Mouse (Mus musculus) G1E (cell line): ENCODE data around the gene Dnah10. TPM values are rescaled to one million over a fixed set of nuclear protein-coding genes. Genes with fewer than 3 reads are reported as not detected.

Experiments
- ATAC-seq: 2 replicates; pipeline ENCODE4 v1.8.0; 2016; ENCODE audit warnings: mild to moderate bottlenecking; ENCODE audit not compliant: insufficient number of reproducible peaks, poor library complexity, low FRiP score, severe bottlenecking; ENCODE audit errors: extremely low read depth
- DNase-seq: peaks from one replicate; pipeline ENCODE4 v3.0.0; 2012; ENCODE audit warnings: low spot score
- H3K27me3 ChIP-seq: 2 replicates; pipeline ENCODE4 v1.6.1; 2012; ENCODE audit warnings: mild to moderate bottlenecking, low read length, inconsistent platforms; ENCODE audit not compliant: insufficient read depth
- H3K36me3 ChIP-seq: replicated peaks from 2 replicates; pipeline ENCODE3; 2012; ENCODE audit warnings: mild to moderate bottlenecking, inconsistent platforms
- H3K4me1 ChIP-seq: 2 replicates; pipeline ENCODE4 v1.6.1; 2012; ENCODE audit warnings: low read depth, low read length, inconsistent platforms, mixed read lengths; ENCODE audit not compliant: insufficient read depth
- H3K4me3 ChIP-seq: 2 replicates; pipeline ENCODE4 v1.5.1; 2012; ENCODE audit warnings: low read depth, mild to moderate bottlenecking, inconsistent platforms, low read length, moderate library complexity, mixed read lengths
- H3K9me3 ChIP-seq: replicated peaks from 2 replicates; pipeline ENCODE4 v1.6.1; 2012; ENCODE audit warnings: inconsistent platforms
- CTCF ChIP-seq: IDR thresholded peaks from 2 replicates; pipeline ENCODE4 v1.5.1; 2012; ENCODE audit warnings: low read depth, low read length, inconsistent platforms, mixed read lengths
- GATA1 ChIP-seq: IDR thresholded peaks from 2 replicates; pipeline ENCODE4 v1.6.1; 2012; ENCODE audit warnings: borderline replicate concordance, low read length, inconsistent platforms, mixed read lengths
- GATA2 ChIP-seq: IDR thresholded peaks from 2 replicates; pipeline ENCODE4 v1.6.1; 2012; ENCODE audit warnings: low read depth, low read length, inconsistent platforms, borderline replicate concordance
- POLR2AphosphoS5 ChIP-seq: IDR thresholded peaks from 2 replicates; pipeline ENCODE4 v1.6.1; 2012; ENCODE audit warnings: low read depth, low read length, inconsistent platforms; ENCODE audit not compliant: insufficient replicate concordance
- TAL1 ChIP-seq: conservative IDR thresholded peaks from 2 replicates; pipeline ENCODE4 v1.6.1; 2012; ENCODE audit warnings: low read depth, low read length, inconsistent platforms, mixed read lengths
- polyA plus RNA-seq: library from polyadenylated mRNA; stranded (reverse); fragments of >175 nt; gene quantifications from 2 replicates; pipeline ENCODE4 v1.2.3, GENCODE M21; 2012
- total RNA-seq, 2 experiments: library from RNA; stranded (forward) in 1 of 2; stranded (reverse) in 1 of 2; fragments of 200-1000 nt in 1 of 2; fragments of >200 nt in 1 of 2; fragmentation: Nextera tagmentation in 1 of 2; gene quantifications; 2 replicates each; pipeline ENCODE4 v1.2.3; 2014 to 2017

Gene Dnah10
- total and polyA plus RNA-seq, 3 experiments = 0.22 TPM; not detected in 2

- Histone ChIP-seq H3K4me1 (peaks cover 5% of the 10 kb centered on the region; the same call in 1 of the 2 replicates), H3K27me3 (no peaks in the 10 kb centered on the region), H3K9me3 (no peaks in the 10 kb centered on the region), H3K36me3 (peaks cover 95% of the 10 kb centered on the region), H3K4me3 (no peak overlapping the region)
- ATAC-seq (no peak), DNase-seq (no peak)
- TF ChIP-seq GATA1 (no peak), CTCF (no peak), GATA2 (no peak), POLR2AphosphoS5 (no peak), TAL1 (no peak)
These were observed 149.2 kb downstream of the Dnah10 start for GRCm38 (mm10) chr5:124873890-124874601.

GRCm38 (mm10) chr5:124879251-124879650 is 154.4 kb downstream of the Dnah10 start:
- H3K36me3 ChIP-seq = peaks cover 97% of the 10 kb centered on the region
- H3K27me3 ChIP-seq = no peaks in the 10 kb centered on the region
- no peak for DNase-seq
- no peaks in the 10 kb centered on the region for H3K9me3 ChIP-seq
- H3K4me1 ChIP-seq = peaks cover 2% of the 10 kb centered on the region; the same call in 1 of the 2 replicates
- TF ChIP-seq GATA1 (no peak), GATA2 (no peak), TAL1 (no peak), POLR2AphosphoS5 (no peak), CTCF (no peak)
- H3K4me3 ChIP-seq = no peak overlapping the region
- ATAC-seq = no peak

GRCm38 (mm10) chr5:124879801-124880200 is 154.9 kb downstream of the Dnah10 start:
- peaks cover 97% of the 10 kb centered on the region for H3K36me3 ChIP-seq

GRCm38 (mm10) chr5:124883877-124884276 is 159.0 kb downstream of the Dnah10 start:
- DNase-seq (no peak), ATAC-seq (no peak)
- no peaks in the 10 kb centered on the region for H3K27me3 ChIP-seq
- no peaks in the 10 kb centered on the region for H3K9me3 ChIP-seq
- H3K4me1 ChIP-seq = 0 out of 2 replicates have a peak, but pooled peaks cover 2% of the 10 kb centered on the region
- H3K36me3 ChIP-seq = peaks cover 96% of the 10 kb centered on the region
- TF ChIP-seq GATA2 (no peak), GATA1 (no peak), TAL1 (no peak), CTCF (no peak), POLR2AphosphoS5 (no peak)
- H3K4me3 ChIP-seq = no peak overlapping the region

More at GRCm38 (mm10) chr5:124879801-124880200, 154.9 kb downstream of the Dnah10 start:
- no peaks in the 10 kb centered on the region for H3K9me3 ChIP-seq
- DNase-seq (no peak), ATAC-seq (no peak)
- no peaks in the 10 kb centered on the region for H3K27me3 ChIP-seq
- H3K4me3 ChIP-seq = no peak overlapping the region
- TF ChIP-seq CTCF (no peak), TAL1 (no peak), GATA2 (no peak), POLR2AphosphoS5 (no peak), GATA1 (no peak)
- peaks cover 2% of the 10 kb centered on the region; the same call in 1 of the 2 replicates for H3K4me1 ChIP-seq

Other genes with a start within 250 kb of the Dnah10 start
- gene Rilpl2, start 246.7 kb upstream of the Dnah10 start, total RNA-seq (2014; fragmentation: Nextera tagmentation) = 7.8 and 10.5 TPM in 2 replicates
- gene Rilpl2, start 246.7 kb upstream of the Dnah10 start, total RNA-seq (2017) = 17.3 and 21.4 TPM in 2 replicates
- gene Rilpl2, start 246.7 kb upstream of the Dnah10 start, polyA plus RNA-seq = 28.3 and 30.3 TPM in 2 replicates
- 8.1 and 10.2 TPM in 2 replicates for gene Snrnp35, start 242.0 kb upstream of the Dnah10 start, total RNA-seq (2014; fragmentation: Nextera tagmentation)
- gene Snrnp35, start 242.0 kb upstream of the Dnah10 start, total RNA-seq (2017) = 9.8 and 10.1 TPM in 2 replicates
- 24.4 and 26.6 TPM in 2 replicates for gene Snrnp35, start 242.0 kb upstream of the Dnah10 start, polyA plus RNA-seq
- gene Rilpl1, start 193.7 kb upstream of the Dnah10 start, total RNA-seq (2014; fragmentation: Nextera tagmentation) = 0.38 TPM in 1 of 2 replicates, not detected in the other
- gene Rilpl1, start 193.7 kb upstream of the Dnah10 start, total RNA-seq (2017) = 0.98 and 0.99 TPM in 2 replicates
- gene Rilpl1, start 193.7 kb upstream of the Dnah10 start, polyA plus RNA-seq = 0.41 and 0.52 TPM in 2 replicates
- 548 and 656 TPM in 2 replicates for gene Tmed2, start 184.4 kb upstream of the Dnah10 start, total RNA-seq (2014; fragmentation: Nextera tagmentation)
- gene Tmed2, start 184.4 kb upstream of the Dnah10 start, total RNA-seq (2017) = 369 and 478 TPM in 2 replicates
- 114 and 167 TPM in 2 replicates for gene Tmed2, start 184.4 kb upstream of the Dnah10 start, polyA plus RNA-seq
- 25.6 and 26.0 TPM in 2 replicates for gene Ddx55, start 172.2 kb upstream of the Dnah10 start, total RNA-seq (2014; fragmentation: Nextera tagmentation)
- gene Ddx55, start 172.2 kb upstream of the Dnah10 start, total RNA-seq (2017) = 21.7 and 21.8 TPM in 2 replicates
- gene Ddx55, start 172.2 kb upstream of the Dnah10 start, polyA plus RNA-seq = 17.5 and 23.1 TPM in 2 replicates
- 43.9 and 72.5 TPM in 2 replicates for gene Eif2b1, start 146.0 kb upstream of the Dnah10 start, total RNA-seq (2014; fragmentation: Nextera tagmentation)
- 46.8 and 50.9 TPM in 2 replicates for gene Eif2b1, start 146.0 kb upstream of the Dnah10 start, total RNA-seq (2017)
- gene Eif2b1, start 146.0 kb upstream of the Dnah10 start, polyA plus RNA-seq = 10.3 and 12.0 TPM in 2 replicates
- 88.9 and 122 TPM in 2 replicates for gene Gtf2h3, start 145.9 kb upstream of the Dnah10 start, total RNA-seq (2014; fragmentation: Nextera tagmentation)
- gene Gtf2h3, start 145.9 kb upstream of the Dnah10 start, total RNA-seq (2017) = 64.6 and 78.6 TPM in 2 replicates
- gene Gtf2h3, start 145.9 kb upstream of the Dnah10 start, polyA plus RNA-seq = 4.1 and 8.2 TPM in 2 replicates
- 22.2 and 23.9 TPM in 2 replicates for gene Atp6v0a2, start 96.5 kb upstream of the Dnah10 start, total RNA-seq (2014; fragmentation: Nextera tagmentation)
- gene Atp6v0a2, start 96.5 kb upstream of the Dnah10 start, total RNA-seq (2017) = 21.1 and 22.2 TPM in 2 replicates
- 7.5 and 7.8 TPM in 2 replicates for gene Atp6v0a2, start 96.5 kb upstream of the Dnah10 start, polyA plus RNA-seq
- 1.1 TPM in 1 of 2 replicates, not detected in the other for gene Ccdc92, start 137.3 kb downstream of the Dnah10 start, total RNA-seq (2014; fragmentation: Nextera tagmentation)
- 0.93 and 1.5 TPM in 2 replicates for gene Ccdc92, start 137.3 kb downstream of the Dnah10 start, total RNA-seq (2017)
- 1.2 and 1.5 TPM in 2 replicates for gene Ccdc92, start 137.3 kb downstream of the Dnah10 start, polyA plus RNA-seq
- 38.8 and 41.7 TPM in 2 replicates for gene Zfp664, start 137.6 kb downstream of the Dnah10 start, total RNA-seq (2014; fragmentation: Nextera tagmentation)
- gene Zfp664, start 137.6 kb downstream of the Dnah10 start, total RNA-seq (2017) = 29.7 and 32.0 TPM in 2 replicates
- gene Zfp664, start 137.6 kb downstream of the Dnah10 start, polyA plus RNA-seq = 45.7 and 55.0 TPM in 2 replicates